Mouse (Mus musculus): ENCODE data around the gene Tnrc6c.

DNA sequence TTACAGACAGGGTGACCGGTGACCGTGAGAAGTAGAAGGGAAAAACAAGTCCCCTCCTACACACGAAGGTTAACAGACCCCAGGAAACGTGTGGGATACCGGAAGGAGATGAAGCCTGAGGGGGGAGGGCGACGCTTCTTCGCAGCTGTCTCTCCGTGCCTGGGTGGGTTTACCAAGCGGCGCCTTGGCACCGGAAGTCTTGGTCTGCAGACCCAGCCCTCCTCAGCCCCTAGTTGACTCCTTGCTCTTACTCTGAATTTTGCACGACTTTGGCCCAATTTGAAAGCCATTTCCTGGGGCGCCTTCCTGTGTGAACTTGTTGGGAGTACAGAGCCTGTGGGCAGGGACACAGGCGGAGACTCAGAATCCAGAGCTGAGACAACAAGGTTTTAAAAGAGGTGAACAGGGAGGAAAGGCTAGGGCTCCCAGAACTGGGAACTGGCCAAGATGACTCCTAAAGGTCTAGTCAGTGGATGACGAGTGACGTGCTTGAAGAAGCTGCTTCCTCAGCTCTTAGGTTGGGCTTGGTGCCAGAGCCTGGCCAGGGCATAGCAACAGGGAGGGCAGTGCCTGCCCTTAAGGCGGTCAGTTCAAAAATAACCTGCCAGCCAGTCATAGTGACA, 127.2 kb downstream of the Tnrc6c start:
- TF ChIP-seq FLI1 (IDR thresholded peaks at IDR 0.05; ENCODE audit: low read length), result no peak
- no peak for TF ChIP-seq GATA1 (IDR thresholded peaks at IDR 0.05; ENCODE audit: borderline replicate concordance, low read length)
